Mouse (Mus musculus) right cerebral cortex, adult 2 months (tissue): Measurements from ENCODE around the gene Capg.

Experiments used
- DNase-seq, 2 experiments: peaks; one replicate each; pipeline ENCODE4 v3.0.0; 2021 to 2022; ENCODE audit warnings: low spot score in 2 of 2

The Capg gene

DNA sequence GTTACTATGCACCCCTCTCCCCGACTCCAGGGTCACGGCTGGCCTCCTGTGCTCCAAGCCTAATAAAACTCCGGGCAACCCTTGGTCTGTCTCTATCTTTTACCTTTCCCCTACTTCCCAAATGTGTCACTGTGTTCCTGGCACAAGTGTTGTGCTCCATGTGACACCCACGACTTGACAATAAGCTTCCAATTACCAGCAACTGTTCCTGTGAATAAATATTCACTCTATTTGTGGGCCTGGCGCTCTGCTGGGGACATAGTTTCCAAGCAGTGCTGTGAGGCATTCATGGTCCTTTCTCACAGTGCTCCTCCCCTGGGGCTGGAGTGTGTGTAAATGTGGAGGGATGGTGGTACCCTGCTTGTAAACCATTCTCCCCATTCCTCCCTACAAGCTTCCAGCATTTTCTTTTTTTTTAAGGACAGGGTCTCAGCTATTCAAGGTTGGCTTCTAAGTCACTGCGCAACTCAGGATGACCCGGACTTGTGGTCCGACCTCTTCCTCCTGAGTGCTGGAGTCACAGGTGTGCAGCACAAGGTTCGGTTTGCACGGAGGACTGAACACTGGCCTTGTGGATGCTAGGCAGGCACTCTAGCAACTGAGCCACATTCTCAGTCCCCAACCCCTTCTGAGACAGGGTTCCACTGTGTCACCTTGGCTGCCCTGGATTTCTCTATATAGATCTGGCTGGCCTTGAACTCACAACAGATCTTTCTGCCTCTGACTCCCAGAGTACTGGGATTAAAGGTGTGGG, 26.6 kb downstream of the Capg start:
- peak in 1 of 2 experiments; percentile 23 for DNase-seq

DNA sequence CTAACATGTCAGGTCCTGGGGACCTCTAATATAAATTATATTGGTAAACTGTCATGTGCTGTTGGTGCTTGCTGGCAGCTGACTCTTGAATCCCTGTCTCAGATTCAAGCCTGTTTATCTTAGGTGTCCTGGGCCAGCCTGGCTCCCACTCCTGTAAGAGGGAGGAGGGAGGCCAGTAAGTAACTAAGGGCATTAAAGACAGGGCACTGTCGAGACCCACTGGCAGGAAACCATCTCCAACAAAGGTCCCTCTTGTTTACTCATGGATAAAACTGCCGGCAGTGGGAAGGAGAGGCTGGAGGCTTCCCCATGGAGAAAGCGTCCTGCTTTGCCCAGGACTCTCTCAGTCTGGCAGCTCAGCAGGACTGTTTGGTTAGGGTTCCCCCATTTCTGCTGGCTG, 27.6 kb downstream of the Capg start:
- DNase-seq: no peak

DNA sequence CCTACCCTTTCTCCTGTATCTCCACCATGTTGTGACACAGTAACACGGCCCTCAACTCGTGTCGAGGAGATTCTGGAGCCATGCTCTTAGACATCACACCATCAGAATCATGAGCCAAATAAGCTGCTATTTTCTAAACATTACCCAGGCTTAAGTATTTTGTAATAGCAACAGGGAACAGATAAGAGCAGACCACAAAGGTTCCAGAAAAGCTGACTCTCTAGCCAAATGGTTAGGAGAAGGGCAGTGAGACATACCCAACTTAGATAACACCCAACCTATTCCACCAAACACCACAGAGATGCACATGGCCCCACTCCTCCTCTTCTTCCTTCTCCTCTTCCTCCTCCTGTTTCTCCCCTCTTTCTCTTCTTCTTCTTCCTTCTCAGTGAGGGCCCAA, 31.9 kb downstream of the Capg start:
- DNase-seq: no peak

DNA sequence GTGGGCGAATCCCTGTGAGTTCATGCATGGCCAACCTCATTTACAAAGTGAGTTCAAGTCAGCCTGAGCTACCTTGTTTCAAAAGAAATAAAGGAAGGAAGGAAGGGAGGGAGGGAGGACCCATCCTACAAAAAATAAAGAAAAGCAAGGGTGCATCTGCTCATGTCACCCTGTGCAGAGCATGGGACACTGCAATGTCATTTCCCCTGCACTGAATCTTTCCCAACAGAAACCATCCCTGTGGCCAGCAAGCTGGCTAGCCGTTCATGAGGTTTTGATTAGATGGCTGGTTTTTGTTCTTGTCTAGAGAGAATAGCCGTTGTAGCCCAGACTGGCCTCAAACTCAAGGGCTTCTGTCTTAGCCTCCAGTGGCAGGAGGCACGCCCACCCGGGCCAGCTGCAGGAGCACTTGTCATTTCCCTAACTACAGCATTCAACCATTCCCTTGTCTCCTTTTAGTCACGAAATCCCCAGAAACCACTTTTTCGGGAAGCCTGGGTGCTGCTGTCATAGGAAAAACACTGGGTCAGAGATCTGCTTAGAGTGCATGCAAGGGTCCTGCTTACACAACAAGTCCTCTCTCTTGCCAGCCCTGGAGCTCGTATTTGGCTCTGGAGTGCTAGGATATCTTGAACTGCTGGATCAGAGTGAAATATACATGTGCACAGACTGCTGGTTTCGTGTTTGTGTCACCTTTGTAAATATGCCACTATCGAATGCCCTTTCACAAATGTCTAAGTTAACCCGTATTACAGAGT, 37.6 kb downstream of the Capg start:
- DNase-seq: no peak

DNA sequence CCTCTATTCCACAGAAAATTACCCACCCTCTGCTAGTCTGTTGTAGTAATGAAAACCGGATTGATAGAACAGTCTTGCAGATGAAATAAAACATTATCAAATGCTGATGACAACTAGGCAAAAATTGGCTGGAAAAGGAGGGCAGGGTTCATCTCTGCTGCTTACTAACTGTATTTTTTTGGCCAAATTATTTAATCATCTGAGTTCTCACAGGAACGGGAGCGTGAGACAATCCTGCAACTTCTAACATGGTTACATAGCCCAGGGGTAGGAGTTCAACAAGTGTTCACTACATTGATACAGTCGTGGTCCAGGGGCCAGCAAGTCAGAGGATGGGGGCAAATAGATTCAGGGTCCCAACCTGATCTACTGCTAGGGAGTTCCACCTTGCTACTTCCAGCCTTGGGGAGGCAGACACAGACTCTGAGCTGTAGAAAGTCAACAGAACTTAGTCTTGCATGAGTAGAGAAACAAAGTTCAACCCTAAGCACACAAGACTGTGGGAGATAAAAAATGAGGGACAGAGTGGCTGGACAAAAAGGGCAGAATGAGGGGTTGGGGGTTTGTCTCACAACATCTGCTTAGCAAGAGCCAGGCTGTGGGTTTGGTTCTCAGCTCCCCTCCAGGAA, 39.1 kb downstream of the Capg start:
- no peak for DNase-seq

DNA sequence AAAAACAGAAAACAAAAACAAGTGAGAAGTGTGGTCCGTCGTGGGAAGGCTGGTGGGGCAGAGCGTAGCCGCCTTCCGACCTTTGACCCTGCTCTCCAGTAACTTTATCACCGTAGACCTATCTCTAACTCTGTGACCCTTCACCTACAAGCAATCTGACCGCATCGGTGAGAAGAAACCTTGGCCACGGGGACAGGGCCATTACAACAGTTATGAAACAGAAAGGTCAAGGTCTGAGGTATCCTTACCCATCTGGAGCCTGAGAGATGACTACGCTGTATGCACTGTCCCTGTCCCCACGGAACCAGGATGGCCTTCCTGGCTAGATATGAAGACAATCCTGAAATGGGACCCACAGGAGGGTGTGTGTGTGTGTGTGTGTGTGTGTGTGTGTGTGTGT, 40.0 kb downstream of the Capg start:
- DNase-seq: no peak

DNA sequence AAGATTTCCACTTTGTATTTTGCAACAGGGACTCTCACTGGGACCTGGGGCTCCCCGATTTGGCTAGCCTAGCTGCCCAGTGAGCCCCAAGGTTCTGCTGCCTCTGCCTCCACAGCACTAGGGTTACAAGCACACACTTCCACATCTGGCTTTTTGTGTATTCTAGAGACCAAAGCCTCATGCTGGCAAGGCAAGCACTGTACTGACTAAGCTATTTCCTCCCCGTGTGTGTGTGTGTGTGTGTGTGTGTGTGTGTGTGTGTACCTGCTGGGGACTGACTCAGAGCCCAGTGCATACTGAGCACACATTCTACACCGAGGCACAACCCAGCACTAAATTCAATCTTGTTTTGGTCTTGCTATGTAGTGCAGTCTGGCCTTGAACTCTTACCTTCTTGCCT, 42.5 kb downstream of the Capg start:
- DNase-seq: no peak

DNA sequence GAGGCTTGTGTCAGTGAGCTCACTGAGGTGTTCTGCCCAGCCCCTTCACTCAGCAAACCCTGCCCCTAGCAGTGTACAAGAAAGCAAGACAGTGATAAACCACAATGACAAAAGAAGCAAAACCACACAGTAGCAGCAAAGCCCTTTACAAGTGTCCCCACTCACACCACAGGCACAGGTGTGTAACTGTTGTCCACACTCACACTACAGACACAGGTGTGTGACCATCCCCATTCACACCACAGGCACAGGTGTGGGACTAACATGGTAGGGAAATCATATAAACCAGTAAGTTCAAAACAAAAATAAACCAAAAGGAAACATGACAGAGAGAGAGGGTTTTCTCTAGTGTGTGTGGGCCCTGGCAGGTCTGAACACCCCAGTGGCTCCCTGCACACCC, 44.1 kb downstream of the Capg start:
- no peak for DNase-seq

DNA sequence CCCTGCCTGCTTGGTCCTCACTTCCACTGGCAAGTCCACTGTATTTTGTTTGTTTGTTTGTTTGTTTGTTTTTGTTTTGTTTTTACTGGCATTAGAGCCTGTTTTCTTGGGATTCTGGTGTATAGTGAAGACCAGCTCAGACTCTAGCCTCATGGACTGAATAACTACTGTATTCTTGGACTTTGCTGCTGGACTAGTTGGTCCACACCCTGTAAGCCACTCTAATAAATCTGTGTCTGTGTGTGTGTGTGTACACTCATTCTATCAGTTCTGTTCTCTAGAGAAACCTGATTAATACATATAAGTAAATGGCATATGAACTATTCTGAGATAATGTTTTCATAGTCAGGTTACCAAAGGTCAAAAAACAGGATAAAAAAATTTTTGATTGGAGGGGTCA, 45.9 kb downstream of the Capg start:
- no peak for DNase-seq

DNA sequence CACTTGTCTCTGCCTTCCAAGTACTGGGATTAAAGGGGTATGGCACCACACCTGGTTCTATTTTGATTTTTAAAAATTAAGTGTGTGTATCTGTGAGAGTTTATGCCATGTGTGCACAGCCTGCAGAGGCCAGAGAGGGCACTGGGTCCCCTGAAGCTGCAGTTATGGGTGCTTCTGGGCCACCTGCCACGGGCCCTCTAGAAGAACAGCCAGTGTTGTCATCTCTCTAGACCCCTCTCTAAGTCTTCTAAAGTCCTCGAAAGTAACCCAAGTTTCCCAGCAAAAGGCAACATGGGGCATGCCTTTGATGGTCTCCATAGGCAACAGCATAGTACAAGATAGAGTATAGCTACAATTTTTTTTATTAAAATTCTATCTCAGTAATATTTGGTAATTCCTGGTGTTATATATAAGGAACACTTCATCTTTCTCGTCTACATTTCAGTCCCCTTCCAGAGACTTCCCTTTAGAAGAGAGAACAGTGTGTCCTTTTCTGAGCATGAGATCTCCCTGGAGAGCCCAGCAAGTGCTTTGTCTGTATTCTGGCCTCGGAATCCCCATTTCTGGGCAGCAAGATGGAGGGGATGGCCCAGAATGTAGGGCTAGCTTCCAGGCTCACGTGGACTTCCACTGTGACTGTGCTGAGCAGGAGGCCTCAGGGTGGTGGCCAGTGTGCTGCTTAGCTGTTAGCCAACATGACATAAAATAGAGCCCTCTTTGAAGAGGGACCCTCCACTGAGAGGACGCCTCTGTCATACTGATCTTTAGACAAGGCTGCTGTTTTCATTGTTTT, 49.0 kb downstream of the Capg start:
- DNase-seq: no peak

DNA sequence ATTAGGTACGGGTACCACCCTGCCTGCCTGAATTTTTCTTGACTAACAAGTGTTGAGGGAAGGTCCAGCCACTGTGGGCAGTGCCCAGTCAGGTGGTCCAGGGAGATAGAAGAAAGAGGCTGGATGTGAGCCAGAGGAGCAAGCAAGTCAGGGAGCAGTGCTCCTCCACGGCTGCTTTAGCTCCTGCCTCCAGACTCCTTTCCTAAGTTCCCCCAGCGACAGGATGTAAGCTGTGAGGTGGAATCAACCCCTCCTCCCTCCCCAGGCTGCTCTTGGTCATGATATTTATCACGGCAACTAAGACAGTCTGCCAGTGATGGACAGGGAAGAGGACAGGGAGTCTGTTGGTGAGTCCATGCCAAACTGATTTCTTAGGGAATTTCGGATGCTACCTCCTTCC, 49.7 kb downstream of the Capg start:
- DNase-seq: no peak

DNA sequence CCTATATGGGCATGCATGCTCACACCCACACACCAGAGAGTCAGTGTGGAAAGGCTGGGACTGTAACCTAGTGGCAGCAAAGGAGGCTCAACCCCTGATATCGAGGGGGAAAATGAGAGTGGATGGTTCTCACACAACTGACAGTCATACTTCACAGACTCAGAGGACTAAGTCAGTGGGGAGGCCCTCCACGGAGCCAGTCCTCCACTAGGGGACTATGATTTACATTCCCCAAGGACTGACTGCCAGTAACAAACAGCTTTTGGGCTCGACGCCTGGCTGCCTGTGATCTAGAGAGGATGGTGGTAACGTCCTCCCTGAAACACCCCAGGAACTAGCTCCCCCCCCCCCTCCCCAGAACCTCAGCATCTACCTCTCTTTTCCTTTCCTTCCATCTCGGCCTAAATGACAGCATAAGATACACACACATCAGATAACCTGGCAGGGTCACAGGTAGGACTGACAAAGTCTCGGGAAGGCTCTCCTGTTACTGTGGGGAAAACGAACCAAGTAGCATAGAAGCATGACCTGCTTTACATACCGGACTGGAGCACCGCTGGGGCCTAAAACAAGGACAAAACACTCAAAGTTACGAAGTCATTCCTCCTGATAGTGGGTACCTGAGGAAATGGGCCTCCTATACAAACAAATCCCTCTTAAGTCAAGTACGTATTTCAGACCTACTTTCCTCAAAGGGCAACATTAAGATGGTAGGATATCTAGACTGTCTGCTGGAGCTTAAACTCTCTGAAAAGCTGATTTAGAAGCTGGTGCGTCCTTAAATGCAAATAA, 53.1 kb downstream of the Capg start:
- DNase-seq: peak in 1 of 2 experiments; percentile 18

DNA sequence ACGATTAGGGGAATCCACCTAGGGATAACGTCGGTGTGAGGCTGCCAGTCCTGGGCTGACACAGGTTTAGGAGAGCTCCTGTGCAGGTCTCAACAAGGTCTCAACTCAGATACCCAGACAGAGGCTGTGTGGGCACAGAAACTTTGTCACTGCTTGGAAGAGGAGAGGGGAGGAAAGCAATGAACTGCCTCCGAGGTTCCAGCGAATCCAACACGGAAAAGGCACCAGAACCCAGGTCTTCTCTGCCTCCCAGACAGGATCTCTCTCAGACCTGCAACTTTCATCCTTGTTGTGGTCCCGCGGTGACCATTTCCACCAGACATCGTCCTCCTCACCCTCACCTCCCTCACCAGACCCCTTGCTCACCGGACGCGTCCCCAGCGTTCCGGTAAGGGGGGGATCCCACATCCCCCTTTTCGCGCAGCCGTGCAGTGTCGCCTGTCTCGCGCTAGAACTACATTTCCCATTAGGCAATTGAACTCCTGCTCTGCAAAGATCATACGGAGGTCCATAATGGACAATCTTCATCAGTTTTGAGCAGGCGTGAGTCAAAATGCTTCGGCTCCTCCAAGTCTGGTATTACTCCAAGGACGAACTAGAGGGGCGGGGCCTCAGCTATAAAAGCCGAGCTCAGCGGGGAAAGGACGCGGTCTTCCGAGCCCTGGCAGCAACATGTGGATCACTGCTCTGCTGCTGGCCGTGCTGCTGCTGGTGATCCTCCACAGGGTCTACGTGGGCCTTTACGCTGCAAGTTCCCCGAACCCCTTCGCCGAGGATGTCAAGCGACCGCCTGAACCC, 54.0 kb downstream of the Capg start, which contains the start of the genes Elmod3 and Retsat:
TSS of gene Elmod3 (minus strand) at position 458 of the 798 bp plus-strand sequence.
TSS of gene Retsat (plus strand) at position 520 of the 798 bp plus-strand sequence.
- peak; percentile 89 to 91 for DNase-seq

DNA sequence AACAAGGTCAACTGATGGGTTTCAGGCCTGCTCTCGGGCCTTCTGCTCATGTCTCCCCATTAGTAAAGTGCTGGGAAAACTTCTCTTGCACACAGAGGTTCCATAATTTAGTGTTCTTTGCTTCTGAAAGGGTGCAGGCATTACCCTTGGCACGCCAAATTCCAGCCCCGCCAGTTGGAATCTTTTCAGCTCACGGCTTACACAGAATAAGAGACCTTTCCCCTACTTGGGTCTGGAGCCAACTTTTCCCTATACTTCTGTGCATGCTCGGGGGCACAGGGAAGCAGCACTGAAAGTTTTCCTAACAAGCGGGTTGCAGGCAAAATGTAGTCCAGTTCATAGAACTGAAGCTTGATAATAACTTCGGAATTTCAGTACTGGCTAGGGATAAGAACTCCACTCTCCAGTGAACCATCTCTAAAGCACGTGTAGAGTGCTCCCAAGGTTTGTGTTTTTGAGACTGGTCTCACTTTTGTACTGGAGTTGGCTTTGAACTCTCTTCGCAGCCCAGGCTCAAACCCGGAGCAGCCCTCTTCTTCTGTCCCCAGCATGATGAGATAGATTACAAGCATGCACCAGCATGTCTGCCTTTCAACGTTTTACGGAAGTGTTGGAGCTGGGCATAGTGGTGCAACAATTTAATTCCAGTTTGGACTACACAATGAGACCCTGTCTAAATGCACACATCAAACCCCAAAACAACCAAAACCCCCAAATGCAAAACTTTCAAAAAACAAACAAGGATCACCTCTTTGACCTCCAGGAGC, 54.8 kb downstream of the Capg start:
- no peak for DNase-seq

DNA sequence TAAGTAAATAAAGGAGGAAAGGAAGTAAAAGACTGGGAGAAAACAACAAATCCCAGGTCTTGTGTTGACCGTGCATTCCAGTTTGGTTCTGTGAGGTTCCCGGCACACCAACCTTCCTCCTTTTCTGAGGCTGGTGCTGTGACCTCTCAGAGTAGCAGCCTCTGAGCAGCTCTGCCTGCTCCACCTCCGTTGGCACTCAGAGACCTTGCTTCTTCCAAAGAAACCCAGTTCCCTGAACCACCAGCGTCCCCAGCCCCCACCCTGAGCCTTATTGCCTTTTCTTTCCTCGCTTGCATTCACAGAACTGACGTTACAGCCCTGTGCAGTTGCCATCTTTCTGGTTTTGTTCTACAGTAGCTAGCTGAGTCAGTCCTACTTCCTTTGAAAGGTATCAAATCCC, 56.0 kb downstream of the Capg start:
- no peak for DNase-seq

DNA sequence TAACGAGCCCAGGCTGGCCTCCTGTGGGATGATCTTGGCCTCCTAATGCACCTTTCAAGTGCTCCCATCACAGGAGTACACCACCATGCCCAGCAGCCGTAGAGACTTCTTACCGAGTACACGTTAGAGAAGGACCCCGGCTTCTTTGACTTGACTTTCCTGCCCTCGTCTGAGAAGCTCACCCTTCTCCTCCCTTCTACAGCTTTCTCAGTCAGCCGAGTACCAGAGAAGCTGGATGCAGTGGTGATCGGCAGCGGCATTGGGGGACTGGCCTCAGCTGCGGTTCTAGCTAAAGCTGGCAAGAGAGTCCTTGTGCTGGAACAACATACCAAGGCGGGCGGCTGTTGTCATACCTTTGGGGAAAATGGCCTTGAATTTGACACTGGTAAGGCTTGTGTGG, 56.6 kb downstream of the Capg start:
- no peak for DNase-seq

DNA sequence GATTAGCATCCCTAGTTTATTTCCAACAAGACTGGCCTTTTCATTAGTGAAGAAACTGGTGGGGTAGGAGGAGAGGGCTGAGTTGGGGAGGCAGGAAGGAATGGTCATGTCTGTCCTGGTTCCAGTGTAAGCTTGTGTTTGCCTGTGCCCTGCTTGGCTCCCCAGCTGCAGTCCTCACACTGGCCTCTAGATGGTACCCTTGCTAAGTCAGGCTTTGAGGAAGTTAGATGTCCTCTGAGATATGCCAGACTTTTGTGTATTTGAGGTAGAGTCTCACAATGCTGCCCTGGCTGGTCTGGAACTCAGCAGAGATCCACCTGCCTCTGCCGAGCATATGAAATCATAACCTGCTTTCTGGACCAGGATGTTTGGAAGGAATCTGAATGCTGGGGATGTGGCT, 57.5 kb downstream of the Capg start:
- peak; percentile 89 to 90 for DNase-seq

DNA sequence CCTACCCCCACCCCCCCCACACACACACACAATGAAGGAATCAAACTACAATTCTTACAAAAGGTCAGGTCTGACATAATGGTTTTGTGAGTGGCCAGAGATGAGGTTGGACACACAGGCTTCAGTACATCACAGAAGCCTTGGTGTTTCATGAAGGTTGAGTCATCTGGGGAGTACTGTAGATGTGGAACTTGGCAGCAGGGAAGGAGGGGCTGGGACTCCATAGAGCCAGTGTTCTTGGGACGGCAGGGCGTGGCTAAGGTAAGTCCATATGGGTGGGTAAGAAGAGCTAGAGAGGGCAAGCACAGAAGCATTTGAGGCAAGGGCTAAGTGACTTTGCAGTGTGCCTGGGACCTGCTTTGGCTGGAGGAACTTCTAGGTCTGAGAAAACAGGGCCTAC, 59.9 kb downstream of the Capg start:
- no peak for DNase-seq

DNA sequence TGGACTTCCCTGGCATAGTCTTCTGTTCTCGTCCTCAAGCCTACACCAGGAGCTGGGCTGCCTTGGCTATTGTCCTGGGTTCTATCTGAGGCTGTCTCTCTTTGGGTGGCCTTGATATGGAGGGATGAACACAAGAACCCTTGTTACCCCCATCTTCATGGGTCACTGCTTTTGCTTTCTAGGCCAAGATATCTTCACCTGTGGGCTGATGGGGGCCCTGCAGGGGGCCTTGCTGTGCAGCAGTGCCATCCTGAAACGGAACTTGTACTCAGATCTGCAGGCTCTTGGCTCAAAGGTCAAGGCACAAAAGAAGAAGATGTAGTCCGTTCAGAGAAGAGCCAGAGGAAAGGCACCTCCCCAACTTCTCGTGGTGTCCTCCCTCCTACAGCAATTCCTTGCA, 62.9 kb downstream of the Capg start:
- DNase-seq: no peak

DNA sequence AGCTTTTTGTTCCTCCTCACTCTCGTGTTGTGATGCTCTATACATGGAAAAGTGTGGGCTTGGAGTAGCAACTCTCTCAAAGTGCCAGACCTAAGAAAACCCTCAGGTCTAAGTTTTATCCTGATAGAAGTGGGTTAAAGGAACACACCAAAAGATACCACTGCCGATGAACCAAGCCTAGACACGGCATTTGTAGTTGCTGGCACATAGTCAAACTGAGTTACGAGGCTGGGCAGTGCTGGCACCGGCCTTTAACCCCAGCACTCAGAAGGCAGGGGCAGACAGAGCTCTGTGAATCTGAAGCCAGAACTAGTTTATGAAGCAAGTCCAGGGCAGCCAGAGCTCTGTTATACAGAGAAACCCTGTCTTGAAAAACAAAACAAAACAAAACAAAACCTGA, 63.5 kb downstream of the Capg start:
- no peak for DNase-seq
